Mouse (Mus musculus) layer of hippocampus, adult 8-10 months (tissue): ENCODE results near the gene Fhod1. TPM values are rescaled to one million over a fixed set of nuclear protein-coding genes. Genes with fewer than 3 reads are reported as not detected.

Experiments
- DNase-seq, 2 experiments: peaks; one replicate each; pipeline ENCODE4 v3.0.0; 2022; ENCODE audit warnings: low spot score in 2 of 2
- total RNA-seq, 4 experiments: library from RNA; stranded (reverse); gene quantifications; 2 replicates each; pipeline ENCODE4 v1.2.4; 2022

Fhod1 gene
- total RNA-seq, 4 experiments from 2014 or later = 2.4 to 6.3 (median 5.2) TPM

DNA sequence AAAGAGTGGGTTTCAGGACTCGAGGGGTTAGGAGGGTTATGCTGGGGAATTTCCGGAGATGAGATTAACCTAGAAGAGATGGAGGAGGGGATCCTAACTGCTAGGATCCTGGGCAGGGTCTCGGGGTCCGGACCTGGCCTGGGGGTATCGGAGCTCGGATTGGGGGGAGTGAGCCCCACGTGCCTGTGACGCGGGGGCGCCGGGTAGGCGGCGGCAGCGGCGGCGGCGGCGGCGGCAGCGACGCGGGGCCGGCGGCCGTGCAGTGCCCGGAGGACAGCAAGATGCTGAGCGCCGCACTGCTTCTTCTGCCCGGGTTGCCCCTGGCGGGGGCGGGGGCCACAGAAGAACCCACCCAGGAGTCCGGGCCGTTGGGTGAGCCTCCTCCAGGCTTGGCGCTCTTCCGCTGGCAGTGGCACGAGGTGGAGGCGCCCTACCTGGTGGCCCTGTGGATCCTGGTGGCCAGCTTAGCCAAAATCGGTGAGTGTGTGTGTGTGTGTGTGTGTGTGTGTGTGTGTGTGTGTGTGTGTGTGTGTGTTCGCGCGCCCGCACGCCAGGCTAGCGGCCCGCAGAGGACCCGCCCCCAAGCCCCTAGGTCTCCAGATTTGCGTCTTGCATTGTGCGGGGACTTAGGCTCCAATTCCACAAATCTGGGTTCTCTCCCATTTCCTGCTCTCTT, 1.5 kb upstream of the Fhod1 start:
- DNase-seq = no peak

DNA sequence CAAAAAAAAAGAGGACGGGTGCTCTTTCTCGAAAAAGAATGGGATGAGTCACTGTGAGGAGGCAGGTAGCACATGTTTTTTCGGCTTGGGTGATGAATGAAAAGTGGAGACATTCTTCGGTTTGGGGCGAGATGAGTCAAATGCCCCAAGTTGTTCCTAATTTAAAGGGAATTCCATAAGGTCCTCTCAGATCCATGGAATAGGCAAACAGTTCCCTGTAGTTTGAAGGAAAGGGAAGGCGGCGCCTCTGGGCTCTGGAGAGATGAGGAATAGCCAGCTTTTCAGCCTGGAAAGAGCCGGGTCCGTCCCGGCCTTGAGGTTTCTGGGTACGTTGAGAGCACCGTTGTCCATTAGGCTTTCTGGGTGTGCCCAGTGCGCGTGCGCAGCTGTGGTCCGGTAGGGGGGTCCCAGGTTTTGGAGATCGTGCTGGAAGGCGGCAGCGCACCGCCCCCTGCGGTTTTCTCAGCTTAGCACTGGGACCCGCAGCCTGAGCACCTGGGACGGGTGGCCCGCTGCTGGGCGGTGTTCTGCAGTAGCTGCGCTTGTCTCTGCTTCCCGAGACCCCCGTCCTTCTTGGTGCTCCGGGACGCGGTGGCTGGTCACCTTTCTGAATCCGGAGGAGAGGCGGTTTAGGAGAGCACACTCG, 820 bp upstream of the Fhod1 start, which contains the start of gene Slc9a5:
Gene Slc9a5 (plus strand): TSS at position 394 of the 646 bp plus-strand sequence.
- peak in 1 of 2 experiments; percentile 42 for DNase-seq

- DNase-seq = no peak
These were observed 934 bp downstream of the Fhod1 start for GRCm38 (mm10) chr8:105346611-105347427.

DNA sequence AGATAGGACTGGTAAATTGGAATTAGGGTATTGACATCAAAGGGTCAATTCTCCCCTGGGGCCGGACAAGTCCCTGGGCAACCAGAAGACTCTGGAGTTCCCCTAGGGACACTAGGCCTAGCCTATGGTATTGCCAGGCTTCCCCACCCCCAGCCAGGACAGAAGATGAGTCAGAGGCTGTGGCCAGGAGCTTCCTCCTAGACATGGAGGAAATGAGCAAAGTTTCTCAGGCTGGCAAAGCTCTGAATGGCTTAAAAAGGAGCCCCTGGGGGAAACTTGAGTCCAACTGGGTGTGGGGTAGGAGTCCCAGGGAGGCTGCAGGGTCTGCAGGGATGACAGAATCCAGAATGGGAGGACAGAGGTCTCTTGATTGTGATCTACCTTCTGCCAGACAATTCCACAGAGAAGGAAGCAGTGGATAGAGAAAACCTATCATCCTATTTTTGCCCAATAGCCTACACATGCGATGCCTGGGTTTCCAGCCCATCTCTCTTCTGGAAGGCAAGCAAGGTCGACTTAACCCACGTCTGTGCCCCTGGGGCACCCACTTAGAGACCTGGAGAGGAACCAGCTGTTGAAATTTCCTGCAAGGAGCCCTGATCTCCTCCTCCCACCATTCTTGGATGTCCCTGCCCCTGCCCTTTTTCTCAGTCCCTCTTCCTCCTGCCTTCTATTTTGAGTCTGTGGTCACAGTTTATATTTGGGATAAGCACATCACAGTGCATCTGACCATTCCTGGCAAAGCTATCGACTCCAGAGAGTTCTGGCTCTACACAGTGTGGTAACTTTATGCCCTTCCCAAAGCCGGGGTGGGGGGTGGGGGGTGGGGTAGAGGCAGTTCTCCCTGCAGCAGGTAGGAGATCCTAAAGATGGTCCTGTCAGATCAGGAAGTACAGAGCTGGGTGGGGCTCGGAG, 2.4 kb downstream of the Fhod1 start:
- no peak for DNase-seq

GRCm38 (mm10) chr8:105343791-105344574, 3.8 kb downstream of the Fhod1 start:
- DNase-seq = no peak

DNA sequence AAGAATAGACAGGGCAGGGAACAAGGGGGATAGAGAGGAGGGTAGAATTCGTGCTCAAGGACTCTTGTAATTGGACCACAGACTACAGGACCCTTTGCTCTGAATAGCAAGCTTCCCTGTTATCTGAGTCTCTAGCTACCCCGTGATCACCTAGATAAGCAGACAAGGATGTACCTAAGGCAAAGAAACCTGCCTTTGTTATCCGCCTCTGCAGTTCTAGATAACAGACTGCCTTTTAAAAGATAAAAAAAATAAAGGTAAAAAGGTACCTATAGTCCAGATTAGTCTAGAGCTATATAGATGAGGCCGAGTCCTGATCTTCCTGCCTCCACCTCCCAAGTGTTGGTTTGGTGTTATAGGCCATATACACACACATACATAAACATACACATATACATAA, 5.0 kb downstream of the Fhod1 start:
- DNase-seq = no peak

- no peak for DNase-seq
These were observed 6.4 kb downstream of the Fhod1 start for GRCm38 (mm10) chr8:105341399-105341798.

GRCm38 (mm10) chr8:105339886-105340635, 7.7 kb downstream of the Fhod1 start:
- DNase-seq = no peak

DNA sequence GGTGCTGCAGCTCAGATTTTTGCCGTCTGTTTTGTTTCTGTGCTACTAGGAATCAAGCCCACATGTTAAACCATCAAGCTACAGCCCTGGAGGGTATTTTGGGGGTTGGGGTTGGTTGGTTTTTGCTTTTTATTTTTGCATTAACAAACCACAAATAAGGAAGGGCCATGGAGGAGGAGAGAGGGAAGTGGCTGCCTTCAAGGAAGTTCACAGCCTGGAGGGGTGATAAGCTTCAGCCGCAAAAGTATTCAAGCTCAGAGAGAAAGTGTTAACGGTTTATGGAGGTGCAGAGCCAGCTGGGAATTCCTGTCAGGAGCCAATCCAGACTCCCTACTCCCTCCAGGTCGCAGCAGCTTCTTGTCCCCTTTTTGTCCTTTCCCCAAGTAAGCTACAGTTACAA, 8.8 kb downstream of the Fhod1 start:
- DNase-seq = no peak

DNA sequence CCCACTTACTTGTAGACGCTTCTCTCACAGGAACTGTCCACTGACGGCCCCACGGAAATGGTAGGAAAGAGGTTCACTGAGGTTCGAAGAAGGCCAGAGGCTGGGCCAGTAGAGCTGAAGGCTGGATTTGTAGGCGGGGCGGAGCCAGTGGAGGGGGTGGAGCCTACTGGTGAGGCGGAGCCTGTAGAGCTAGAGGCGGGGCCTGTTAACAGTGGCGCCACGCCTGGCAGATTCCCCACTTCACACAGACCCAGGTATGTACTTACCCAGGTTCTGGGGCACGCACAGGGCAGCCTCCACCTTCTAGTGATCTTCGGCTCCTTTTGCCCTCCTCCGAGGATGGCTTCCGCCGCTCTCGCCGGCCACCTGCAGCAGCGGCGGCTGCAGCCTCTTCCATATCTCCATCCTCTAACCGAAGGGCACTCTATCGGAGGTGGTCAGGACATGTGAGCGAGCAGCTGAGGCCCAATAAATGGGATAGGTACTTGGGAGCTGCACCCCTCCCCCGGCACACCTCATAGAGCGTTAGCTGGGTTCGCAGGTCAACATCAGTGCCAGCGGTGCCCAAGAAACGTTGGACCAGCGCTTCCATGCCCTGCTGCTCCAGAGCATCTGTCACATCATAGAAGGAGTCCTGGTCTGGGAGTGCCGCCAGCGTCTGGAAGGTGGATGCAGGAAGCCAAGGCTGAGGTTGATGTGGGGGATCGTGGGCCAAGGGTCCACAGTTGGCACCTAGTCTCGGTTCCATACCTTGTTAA, 11.2 kb downstream of the Fhod1 start:
- no peak for DNase-seq

GRCm38 (mm10) chr8:105332523-105332922, 15.2 kb downstream of the Fhod1 start:
- DNase-seq = no peak

DNA sequence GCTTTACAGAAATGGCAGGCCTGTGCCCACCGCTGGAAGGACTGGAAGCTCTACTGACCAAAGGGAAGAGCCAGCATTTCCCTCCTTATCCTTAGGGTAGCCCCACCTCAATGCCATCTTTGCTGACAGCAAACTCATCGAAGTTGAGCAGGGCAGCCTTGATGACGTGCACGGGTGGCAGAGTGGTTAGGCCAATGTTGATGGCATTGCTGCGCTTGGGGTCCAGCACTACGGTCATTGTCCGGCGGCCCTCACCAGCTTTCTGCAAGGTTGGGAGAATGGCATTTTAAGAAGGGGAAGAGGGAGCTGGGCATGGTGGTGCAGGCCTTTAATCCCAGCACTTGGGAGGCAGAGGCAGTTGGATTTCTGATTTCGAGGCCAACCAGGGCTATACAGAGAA, 15.8 kb downstream of the Fhod1 start:
- no peak for DNase-seq

GRCm38 (mm10) chr8:105331469-105331868, 16.3 kb downstream of the Fhod1 start:
- DNase-seq = no peak

- no peak for DNase-seq
These were observed 17.4 kb downstream of the Fhod1 start for GRCm38 (mm10) chr8:105330325-105330724.

GRCm38 (mm10) chr8:105326968-105327367, 20.8 kb downstream of the Fhod1 start:
- DNase-seq = no peak

DNA sequence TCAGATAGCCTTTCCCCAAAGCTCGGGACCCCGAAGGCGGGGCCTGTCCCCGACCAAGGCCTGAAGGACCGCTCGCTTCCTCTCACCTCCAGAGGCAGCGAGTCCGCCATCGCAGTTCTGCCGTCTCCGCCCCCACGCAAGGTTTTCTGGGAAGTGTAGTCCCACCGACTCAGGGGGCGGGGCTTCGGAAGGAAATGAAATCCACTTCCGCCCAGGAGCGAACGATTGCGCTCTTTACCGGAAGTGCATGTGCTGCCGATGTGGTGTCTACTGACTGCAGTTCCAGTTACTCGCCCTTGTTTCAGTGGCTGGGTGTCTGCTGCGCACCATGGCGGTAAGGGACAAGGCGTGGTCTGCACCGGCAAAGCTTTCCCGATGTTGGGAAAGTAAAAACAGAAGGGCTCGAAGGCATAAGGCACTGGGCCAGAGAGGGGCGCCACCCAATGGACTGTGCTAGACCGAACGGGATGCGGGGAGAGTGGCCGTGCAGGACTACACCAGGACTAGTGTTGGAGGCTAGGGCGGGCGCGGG, 21.5 kb downstream of the Fhod1 start, which contains the start of the genes Lrrc29 and Tmem208:
Gene Lrrc29 (minus strand): TSS at position 138 of the 532 bp plus-strand sequence.
Gene Tmem208 (plus strand): TSS at position 214 of the 532 bp plus-strand sequence.
- DNase-seq = peak; percentile 95 to 96

DNA sequence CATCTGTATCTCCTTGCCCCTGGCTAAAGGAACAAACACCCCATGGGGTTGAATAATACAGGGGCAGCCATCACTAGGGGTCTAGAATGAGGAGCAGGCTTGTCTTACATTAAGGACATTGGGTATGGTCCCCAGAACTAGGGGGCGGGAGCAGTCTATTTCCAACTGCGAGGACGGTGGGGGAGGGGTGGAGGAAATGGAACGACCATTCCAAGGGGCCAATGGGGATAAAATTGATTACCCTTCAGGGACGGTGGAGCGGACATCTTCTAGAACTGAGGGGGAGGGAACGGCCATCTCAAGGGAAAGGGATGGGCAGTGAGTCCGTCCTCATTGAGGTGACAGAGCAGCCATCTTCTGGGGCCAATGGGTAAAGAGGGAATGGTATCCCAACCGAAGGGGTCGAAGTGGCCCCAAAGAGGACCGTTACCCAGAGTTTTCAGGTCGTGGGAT, 22.1 kb downstream of the Fhod1 start:
- no peak for DNase-seq

- DNase-seq = no peak
These were observed 24.6 kb downstream of the Fhod1 start for GRCm38 (mm10) chr8:105323183-105323582.
